Mouse (Mus musculus): ENCODE measurements at regions not wholly inside any gene's neighbourhood (a gene's known extent, or its start where the extent isn't known, plus 50 kb on each side); places are given as distances from the start of the nearest gene placed in this dataset.
A peak's percentile ranks its signal among the peaks of the same experiment; 100 is the strongest.

DNA sequence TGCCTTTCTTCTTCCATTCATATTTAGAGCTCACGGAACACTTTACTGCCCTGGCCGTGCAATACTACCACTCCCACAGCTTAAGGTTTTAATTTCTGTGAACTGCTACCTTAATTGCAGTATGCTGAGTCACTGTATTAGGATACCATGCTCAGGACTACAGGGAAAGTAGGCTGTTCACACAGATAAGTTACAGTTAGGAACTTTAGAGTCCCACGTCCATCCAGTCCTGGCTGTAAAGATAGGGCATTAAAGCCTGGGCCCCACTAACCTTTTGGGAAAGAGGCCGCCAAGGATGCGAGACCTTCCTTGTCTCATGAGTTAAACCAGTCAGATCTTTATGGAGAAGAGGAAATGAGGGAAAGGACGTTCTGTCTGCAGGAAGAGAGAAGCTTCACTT, 574.6 kb downstream of the Stpg2 start:
- no peak overlapping the region for H3K9ac ChIP-seq (replicated peaks)
- WGBS = 82% methylated on average over 6 of the region's 6 CpGs
- no peak overlapping the region for H3K27ac ChIP-seq (replicated peaks)
- H3K4me2 ChIP-seq (replicated peaks) = no peak overlapping the region
- no peaks in the 10 kb centered on the region for H3K36me3 ChIP-seq
- no peaks in the 10 kb centered on the region; the same call in 1 of the 2 replicates for H3K4me1 ChIP-seq
- ATAC-seq (ENCODE audit: low FRiP score, low read depth) = no peak
- no peaks in the 10 kb centered on the region for H3K9me3 ChIP-seq
- no peak overlapping the region for H3K4me3 ChIP-seq
- H3K27me3 ChIP-seq = no peaks in the 10 kb centered on the region

DNA sequence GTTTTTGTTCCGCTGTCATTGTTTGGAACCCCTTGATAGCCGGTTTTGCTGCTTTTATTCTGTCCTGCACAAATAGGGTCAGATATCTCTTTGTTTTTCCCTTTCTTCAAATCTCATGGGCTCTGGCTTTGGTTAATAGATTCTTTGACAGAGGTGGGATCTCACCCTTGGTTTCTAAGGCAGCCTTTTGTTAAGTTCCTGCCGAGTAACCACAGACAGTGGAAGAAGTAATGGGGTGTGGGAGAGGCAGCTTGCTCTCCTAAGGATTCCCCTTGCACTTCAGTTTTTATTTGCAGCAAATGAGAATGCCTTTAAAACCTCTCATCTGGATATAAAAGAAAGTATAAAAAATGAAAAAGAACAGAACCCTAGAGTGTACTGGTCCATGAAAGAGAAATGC, 577.9 kb downstream of the Stpg2 start:
- no peak for ATAC-seq (ENCODE audit: low FRiP score, low read depth)
- no peak overlapping the region for H3K9ac ChIP-seq (replicated peaks)
- H3K4me1 ChIP-seq = no peaks in the 10 kb centered on the region; the same call in 1 of the 2 replicates
- H3K4me3 ChIP-seq = no peak overlapping the region
- H3K4me2 ChIP-seq (replicated peaks) = no peak overlapping the region
- H3K9me3 ChIP-seq = no peaks in the 10 kb centered on the region
- H3K27ac ChIP-seq (replicated peaks) = no peak overlapping the region
- no peaks in the 10 kb centered on the region for H3K36me3 ChIP-seq
- 26% methylated on average over 3 of the region's 3 CpGs for WGBS
- no peaks in the 10 kb centered on the region for H3K27me3 ChIP-seq

DNA sequence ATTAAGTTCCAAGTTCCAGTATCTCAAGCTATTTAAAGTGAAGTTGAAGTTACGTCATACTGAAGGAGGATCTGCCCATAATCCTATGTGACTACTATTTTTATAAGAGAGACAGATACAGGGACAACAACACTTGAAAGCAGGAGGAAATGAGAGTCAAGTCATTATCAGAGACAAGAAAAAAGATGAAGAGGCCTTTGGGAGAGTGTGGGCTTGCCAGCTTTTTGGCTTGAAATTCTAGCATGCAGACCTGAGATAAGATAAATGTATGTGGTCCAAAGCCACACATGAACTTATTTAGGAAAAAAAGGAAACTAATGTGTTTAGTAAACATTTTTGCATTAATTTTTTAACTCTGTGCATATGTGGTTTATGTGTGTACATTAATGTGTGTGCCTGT, 581.0 kb downstream of the Stpg2 start:
- Histone ChIP-seq H3K27ac (replicated peaks) (no peak overlapping the region), H3K36me3 (no peaks in the 10 kb centered on the region), H3K4me3 (no peak overlapping the region), H3K9ac (replicated peaks) (no peak overlapping the region), H3K27me3 (no peaks in the 10 kb centered on the region), H3K4me2 (replicated peaks) (no peak overlapping the region), H3K9me3 (no peaks in the 10 kb centered on the region), H3K4me1 (no peaks in the 10 kb centered on the region; the same call in 1 of the 2 replicates)
- ATAC-seq (ENCODE audit: low FRiP score, low read depth) = no peak
- WGBS = 83% methylated on average over 1 of the region's 1 CpGs

DNA sequence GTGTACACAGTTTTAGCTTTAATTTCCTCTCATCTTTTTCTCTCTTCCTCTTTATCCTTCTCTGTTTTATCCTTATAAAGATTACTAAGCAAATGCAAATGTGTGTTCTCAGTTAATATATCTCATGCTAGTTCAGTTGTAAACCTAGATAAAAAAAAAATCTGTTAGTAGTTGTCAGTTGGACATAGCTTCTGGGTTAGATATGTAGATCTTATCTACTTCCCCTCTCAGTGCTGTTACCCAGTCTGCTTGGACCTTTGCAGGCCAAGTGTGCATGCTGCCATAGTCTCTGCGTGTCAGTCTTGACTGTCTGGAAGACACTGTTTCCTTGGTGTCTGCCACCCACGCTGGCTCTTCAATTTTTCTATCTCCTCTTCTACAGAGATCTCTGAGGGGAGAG, 583.4 kb downstream of the Stpg2 start:
- no peaks in the 10 kb centered on the region for H3K27me3 ChIP-seq

DNA sequence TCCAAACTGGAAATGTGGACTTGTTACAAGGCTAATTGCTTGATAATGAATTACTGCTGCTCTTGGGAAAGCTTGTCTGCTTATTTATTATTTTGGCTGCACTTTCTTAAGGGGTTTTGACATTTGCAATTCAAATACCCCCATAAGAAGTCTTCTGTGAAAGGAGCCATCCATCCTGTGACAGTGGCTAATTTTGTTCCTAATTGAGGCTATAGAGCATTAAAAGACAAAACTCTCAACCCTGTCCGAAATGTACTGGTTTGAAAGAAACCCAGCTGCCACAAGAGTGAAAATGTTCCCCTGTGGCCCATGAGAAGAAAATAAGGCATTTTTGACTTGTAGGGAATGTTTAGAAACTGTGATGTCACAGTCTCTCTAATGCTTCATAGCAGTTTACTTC, 591.2 kb downstream of the Stpg2 start:
- 0 out of 2 replicates have a peak, but pooled peaks cover 4% of the 10 kb centered on the region for H3K9me3 ChIP-seq
- H3K4me2 ChIP-seq (replicated peaks) = no peak overlapping the region
- ATAC-seq (ENCODE audit: low FRiP score, low read depth) = no peak
- no peaks in the 10 kb centered on the region for H3K36me3 ChIP-seq
- H3K4me1 ChIP-seq = no peaks in the 10 kb centered on the region
- H3K27me3 ChIP-seq = no peaks in the 10 kb centered on the region
- no peak overlapping the region for H3K4me3 ChIP-seq
- no peak overlapping the region for H3K27ac ChIP-seq (replicated peaks)
- H3K9ac ChIP-seq (replicated peaks) = no peak overlapping the region
- WGBS = 61% methylated on average over 1 of the region's 1 CpGs

More for the DNA sequence above, 583.4 kb downstream of the Stpg2 start:
- Histone ChIP-seq H3K9ac (replicated peaks) (no peak overlapping the region), H3K9me3 (no peaks in the 10 kb centered on the region), H3K4me1 (no peaks in the 10 kb centered on the region), H3K27ac (replicated peaks) (no peak overlapping the region), H3K4me2 (replicated peaks) (no peak overlapping the region), H3K36me3 (no peaks in the 10 kb centered on the region), H3K4me3 (no peak overlapping the region)
- 87% methylated on average over 2 of the region's 2 CpGs for WGBS
- no peak for ATAC-seq (ENCODE audit: low FRiP score, low read depth)

DNA sequence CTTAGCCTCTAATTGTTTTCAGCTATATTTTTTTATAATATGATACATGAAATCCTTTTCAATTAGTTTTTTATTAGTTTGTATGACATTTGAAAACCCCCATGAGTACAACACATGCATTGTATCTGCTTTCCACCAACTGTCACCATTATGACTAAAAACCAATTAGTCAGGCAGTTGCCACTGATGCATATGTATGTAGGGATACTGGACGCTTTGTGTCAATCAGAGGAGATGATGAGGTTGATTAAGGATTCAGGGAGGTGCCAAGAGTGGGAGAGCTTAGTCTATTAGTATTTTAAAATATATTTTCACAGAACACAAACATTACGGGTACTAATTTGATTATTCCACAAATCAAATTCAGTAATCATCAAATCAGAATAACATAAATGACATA, 593.6 kb downstream of the Stpg2 start:
- Histone ChIP-seq H3K27ac (replicated peaks) (no peak overlapping the region), H3K36me3 (no peaks in the 10 kb centered on the region), H3K4me1 (peaks cover 10% of the 10 kb centered on the region), H3K9me3 (0 out of 2 replicates have a peak, but pooled peaks cover 4% of the 10 kb centered on the region), H3K27me3 (no peaks in the 10 kb centered on the region), H3K4me2 (replicated peaks) (no peak overlapping the region), H3K9ac (replicated peaks) (no peak overlapping the region), H3K4me3 (no peak overlapping the region)
- 76% methylated on average over 2 of the region's 2 CpGs for WGBS
- ATAC-seq (ENCODE audit: low FRiP score, low read depth) = peak; percentile 65; the same call in 1 of the 2 replicates

DNA sequence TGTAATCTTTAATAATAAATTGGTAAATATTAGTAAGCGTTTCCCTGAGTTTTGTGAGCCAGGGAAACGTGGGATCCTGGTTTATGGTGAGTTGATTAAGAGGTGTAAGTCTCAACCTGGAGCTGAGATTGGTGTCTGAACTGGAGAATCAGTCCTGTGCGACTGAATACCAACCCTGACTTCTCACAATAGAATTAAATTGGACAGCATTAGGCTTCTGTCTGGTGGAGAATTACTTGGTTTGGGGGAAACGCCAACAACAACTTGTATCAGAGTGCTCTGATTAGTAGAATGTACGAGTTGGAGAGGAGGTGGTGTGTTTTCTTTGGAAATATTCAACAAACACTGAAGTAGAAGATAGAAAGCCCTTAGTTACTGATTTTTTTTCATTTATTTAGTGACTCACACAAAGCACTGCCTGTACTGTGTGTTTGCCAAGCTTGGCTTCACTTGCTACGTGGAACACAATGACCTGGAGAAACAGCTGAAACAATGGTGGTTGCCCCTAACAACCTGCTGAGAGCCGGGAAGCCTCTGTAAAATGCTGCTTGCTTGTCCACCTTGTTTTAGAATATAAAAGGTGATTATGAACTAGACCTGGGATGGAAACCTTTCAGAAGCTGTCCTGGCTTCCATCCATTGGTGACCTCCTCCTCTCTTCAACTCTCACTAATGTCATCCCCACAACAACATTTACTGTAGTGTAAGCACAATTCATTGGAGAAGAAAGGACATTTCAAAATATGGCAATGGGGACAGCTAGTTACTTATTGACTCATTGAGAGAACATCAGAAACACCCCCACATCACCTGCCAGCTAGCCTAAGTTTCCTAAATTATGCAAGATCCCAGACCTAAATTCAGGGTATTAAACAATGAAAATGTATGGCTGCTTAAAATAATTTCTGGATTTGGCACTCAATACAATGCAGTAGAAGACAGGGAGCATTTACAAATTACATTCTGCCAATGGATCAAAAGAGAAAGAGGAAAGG, 597.5 kb downstream of the Stpg2 start:
- Histone ChIP-seq H3K4me2 (replicated peaks) (no peak overlapping the region), H3K36me3 (no peaks in the 10 kb centered on the region), H3K4me1 (peaks cover 10% of the 10 kb centered on the region), H3K9ac (replicated peaks) (no peak overlapping the region), H3K27me3 (no peaks in the 10 kb centered on the region), H3K9me3 (no peaks in the 10 kb centered on the region), H3K27ac (replicated peaks) (no peak overlapping the region), H3K4me3 (no peak overlapping the region)
- ATAC-seq (ENCODE audit: low FRiP score, low read depth) = peak; percentile 57
- WGBS = 35% methylated on average over 7 of the region's 7 CpGs

DNA sequence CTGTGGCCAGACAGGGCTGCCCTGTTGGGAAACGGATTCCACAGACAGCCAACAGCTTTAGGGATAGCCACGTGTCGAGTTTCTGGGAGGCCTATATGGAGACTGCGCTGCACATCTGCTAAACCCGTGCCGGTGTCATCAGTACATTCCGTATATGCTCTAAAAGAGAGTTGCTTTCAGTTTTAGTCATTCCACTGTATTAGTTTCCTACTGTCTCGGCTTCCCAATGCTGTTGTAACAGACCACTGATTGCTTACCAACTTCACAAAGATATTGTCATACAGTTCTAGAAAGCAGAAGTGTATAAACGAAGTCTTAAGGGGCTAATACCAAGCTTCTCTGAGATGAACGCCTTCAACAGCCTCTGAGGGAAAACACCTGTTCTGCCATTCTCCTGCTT, 622.5 kb downstream of the Stpg2 start:
- Histone ChIP-seq H3K9me3 (no peaks in the 10 kb centered on the region), H3K4me3 (no peak overlapping the region), H3K4me2 (replicated peaks) (no peak overlapping the region), H3K27ac (replicated peaks) (no peak overlapping the region), H3K9ac (replicated peaks) (no peak overlapping the region), H3K27me3 (no peaks in the 10 kb centered on the region), H3K4me1 (no peaks in the 10 kb centered on the region), H3K36me3 (no peaks in the 10 kb centered on the region)
- WGBS = 90% methylated on average over 10 of the region's 10 CpGs
- ATAC-seq (ENCODE audit: low FRiP score, low read depth) = no peak

DNA sequence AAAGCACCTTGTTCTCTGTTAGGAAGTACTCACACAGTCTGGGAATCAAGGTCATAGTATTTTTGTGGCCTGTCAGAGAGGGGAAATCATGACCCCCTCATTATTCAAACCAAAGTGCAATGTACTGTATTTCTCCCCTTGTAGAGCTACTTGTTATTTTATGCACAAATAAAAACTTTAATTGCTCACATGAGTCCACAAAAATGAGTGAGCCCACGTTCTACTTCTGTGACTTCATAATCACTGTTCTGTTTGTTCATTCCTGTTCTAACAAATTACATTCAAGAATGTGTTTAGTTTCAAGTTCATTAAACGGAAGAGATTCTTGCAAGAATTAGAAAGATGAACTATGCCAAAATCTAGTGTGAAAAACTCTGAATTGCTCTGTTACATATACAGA, 623.1 kb downstream of the Stpg2 start:
- WGBS = 79% methylated on average over 2 of the region's 2 CpGs
- H3K4me3 ChIP-seq = no peak overlapping the region
- no peak for ATAC-seq (ENCODE audit: low FRiP score, low read depth)
- no peaks in the 10 kb centered on the region for H3K27me3 ChIP-seq
- no peak overlapping the region for H3K9ac ChIP-seq (replicated peaks)
- no peaks in the 10 kb centered on the region for H3K4me1 ChIP-seq
- no peaks in the 10 kb centered on the region for H3K9me3 ChIP-seq
- no peaks in the 10 kb centered on the region for H3K36me3 ChIP-seq
- H3K27ac ChIP-seq (replicated peaks) = no peak overlapping the region
- no peak overlapping the region for H3K4me2 ChIP-seq (replicated peaks)

DNA sequence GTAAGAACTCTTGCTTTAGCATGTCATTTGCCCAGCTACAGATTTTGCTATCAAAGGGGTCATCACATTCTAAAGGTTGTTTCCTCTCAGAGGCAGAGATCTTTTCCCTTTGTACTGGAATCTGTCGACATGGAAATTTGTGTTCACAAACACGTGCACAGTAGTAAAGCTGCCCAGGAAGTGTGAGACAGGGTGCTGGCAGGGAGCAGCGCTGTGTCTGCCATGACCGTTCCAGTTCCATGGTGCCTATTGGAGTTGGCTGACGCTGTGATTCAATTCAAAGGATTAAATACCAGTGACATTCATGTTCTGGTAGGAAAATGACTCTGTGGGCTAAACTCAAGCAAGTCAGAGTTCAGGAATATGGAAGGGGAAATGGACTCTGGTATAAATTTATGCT, 627.1 kb downstream of the Stpg2 start:
- H3K36me3 ChIP-seq = no peaks in the 10 kb centered on the region
- no peak overlapping the region for H3K9ac ChIP-seq (replicated peaks)
- no peaks in the 10 kb centered on the region for H3K4me1 ChIP-seq
- H3K27me3 ChIP-seq = no peaks in the 10 kb centered on the region
- 89% methylated on average over 5 of the region's 5 CpGs for whole genome bisulfite sequencing
- no peak overlapping the region for H3K4me2 ChIP-seq (replicated peaks)
- no peak for ATAC-seq (ENCODE audit: low FRiP score, low read depth)
- no peak overlapping the region for H3K27ac ChIP-seq (replicated peaks)
- H3K4me3 ChIP-seq = no peak overlapping the region
- H3K9me3 ChIP-seq = no peaks in the 10 kb centered on the region

DNA sequence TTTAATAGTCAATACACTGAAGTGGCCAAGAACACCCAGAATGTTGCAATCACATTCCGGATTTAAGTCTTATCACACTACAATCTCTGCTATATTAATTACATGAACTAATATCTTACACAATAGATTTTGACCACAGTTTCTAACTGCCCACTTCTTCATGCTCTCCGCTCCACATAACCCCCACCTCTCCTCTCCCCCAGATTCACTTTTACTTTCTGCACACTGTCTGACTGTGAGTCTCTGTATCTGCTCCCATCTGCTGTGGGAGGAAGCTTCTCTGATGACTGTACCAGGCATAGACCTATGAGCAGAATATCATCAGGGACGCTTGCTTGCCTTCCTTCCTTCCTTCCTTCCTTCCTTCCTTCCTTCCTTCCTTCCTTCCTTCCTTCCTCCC, 636.5 kb downstream of the Stpg2 start:
- no peak for ATAC-seq (ENCODE audit: low FRiP score, low read depth)
- no peaks in the 10 kb centered on the region for H3K36me3 ChIP-seq
- no peaks in the 10 kb centered on the region for H3K4me1 ChIP-seq
- no peak overlapping the region for H3K27ac ChIP-seq (replicated peaks)
- no peak overlapping the region for H3K9ac ChIP-seq (replicated peaks)
- no peaks in the 10 kb centered on the region for H3K9me3 ChIP-seq
- H3K27me3 ChIP-seq = no peaks in the 10 kb centered on the region
- no peak overlapping the region for H3K4me3 ChIP-seq
- H3K4me2 ChIP-seq (replicated peaks) = no peak overlapping the region
- 83% methylated on average over 3 of the region's 3 CpGs for WGBS

DNA sequence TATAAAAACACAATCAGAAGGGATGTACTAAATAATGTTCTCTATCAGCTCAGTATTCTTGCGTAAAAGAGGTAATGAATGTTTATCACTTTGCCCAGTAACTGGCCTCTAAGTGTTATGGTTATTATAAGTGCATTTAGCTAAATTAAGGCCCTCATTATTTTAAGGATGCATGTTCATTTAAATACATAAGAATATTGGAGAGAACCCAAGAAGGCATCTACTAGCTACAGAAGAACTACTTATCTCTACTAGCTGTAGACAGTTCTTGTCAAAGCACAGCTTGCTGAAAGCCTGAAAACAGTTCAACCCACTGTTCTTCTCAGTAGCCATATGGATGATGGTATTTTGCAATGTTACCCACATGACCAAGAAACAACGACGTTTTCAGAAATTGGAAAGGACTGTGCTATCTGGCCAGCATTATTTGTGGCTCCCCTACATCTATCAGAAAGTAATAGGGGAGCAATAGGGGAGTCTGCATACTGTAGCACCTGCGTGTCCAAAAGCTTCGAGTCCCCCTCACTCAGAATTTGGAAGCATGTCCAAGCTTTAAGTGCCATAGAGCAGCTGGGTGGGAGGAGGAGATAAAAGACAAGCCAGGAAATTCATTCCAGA, 637.6 kb downstream of the Stpg2 start:
- no peak overlapping the region for H3K9ac ChIP-seq (replicated peaks)
- H3K4me1 ChIP-seq = no peaks in the 10 kb centered on the region
- H3K4me3 ChIP-seq = no peak overlapping the region
- H3K27me3 ChIP-seq = no peaks in the 10 kb centered on the region
- ATAC-seq (ENCODE audit: low FRiP score, low read depth) = no peak
- H3K4me2 ChIP-seq (replicated peaks) = no peak overlapping the region
- no peaks in the 10 kb centered on the region for H3K9me3 ChIP-seq
- H3K27ac ChIP-seq (replicated peaks) = no peak overlapping the region
- WGBS = 94% methylated on average over 5 of the region's 5 CpGs
- no peaks in the 10 kb centered on the region for H3K36me3 ChIP-seq

Data from midbrain, embryonic 12.5 days (tissue).